Mouse (Mus musculus) CD4-positive, CD25-positive, alpha-beta regulatory T cell, adult 2 months (primary cell): ENCODE results near the gene Btbd2.

Source experiments
- DNase-seq: peaks from one replicate; pipeline ENCODE4 v3.0.0-alpha.2; 2012; ENCODE audit warnings: low read depth, low spot score

Btbd2 gene

DNA sequence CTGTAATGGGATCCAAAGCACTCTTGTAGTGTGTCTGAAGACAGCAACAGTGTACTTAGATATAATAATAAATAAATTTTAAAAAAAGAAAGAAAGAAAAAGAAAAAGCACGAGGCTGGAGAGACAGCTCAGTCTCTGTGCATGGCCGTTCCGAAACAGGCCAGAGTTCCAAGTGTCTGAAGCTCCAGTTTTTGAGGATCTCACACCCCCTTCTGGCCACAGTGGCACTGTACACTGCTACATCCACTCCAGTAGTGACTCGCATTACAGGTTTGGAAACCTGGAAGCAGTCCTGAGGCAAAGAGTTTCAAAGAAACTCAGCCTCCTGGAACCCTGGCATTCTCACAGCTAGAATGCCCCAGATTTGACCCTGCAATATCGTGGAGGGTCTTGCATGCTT is 31.0 kb upstream of the Btbd2 start:
- peak; percentile 86 for DNase-seq

DNA sequence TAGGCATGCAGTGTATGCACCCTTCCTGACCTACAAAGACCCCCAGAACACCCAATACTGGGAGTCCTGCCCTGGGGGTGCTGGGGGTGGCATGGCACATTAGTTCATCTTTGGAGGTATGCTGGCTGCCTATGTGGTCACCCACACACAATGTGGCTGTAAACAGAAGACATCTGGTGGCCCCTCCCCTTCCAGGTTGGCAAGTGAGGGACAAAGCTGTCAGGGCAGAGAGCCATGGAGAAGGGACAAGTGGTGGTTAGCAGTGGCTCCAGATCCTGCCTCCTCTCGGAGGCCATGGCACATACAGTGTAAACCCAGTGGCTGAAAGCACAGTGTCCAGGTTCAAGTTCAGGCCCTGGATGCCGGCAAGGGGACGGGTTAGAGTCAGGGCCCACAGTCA is 29.7 kb upstream of the Btbd2 start:
- DNase-seq: no peak

DNA sequence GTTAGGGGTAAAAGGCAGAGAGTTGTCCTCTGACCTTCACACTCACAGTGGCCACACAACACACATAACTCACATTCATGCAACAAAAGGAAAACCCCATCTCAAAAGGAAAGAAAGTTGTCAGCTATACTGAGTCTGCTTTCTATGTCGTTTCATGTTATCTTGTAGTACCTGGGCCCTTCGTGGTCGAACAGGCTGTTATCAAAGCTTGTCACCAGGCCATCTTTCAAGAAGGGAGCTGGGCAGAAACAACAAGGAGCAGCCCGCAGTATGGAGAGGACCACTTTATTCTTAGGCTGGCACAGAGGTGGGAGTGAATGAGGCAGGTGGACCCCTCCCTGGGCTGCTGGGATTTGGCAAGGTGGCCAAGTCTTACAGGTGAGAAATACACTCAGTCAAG is 28.1 kb upstream of the Btbd2 start:
- DNase-seq: no peak

DNA sequence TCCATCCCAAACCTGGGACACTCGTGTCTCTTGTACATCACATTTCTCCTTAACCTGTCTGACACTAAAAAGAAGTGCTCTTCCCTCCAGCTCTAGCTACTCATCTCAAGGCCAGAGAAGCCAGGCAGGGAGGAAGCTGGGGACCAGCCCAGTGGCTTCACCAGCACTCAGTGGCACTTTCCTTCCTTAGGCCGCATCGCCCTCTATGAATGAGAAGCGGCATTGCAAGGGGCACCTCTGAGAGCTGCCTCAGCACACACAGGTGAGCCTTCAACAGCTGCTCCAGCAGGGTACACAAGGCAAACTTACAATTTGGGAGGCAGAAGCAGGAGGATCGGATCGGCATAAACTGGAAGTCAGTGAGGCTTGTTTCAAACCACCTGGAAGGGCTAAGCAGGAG is 27.3 kb upstream of the Btbd2 start:
- DNase-seq: peak; percentile 89

DNA sequence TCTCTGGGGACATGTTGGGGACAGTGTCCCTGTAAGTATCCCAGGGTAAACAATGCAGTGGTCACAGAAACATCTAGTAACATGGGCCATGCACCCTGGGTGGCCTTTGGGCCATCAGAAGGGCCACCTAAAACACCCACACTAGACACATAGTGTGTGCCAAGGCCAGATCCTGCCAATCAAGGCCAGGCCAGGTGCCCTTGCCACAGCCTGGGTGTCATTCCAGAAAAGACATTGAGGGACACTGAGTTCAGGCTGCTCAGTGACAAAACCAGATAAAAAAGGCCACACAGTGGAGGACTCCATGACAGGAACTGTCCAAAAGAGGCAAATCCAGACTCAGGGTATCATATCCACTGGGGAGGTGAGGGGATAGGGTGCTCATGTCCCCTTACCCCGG is 26.8 kb upstream of the Btbd2 start:
- DNase-seq: no peak

DNA sequence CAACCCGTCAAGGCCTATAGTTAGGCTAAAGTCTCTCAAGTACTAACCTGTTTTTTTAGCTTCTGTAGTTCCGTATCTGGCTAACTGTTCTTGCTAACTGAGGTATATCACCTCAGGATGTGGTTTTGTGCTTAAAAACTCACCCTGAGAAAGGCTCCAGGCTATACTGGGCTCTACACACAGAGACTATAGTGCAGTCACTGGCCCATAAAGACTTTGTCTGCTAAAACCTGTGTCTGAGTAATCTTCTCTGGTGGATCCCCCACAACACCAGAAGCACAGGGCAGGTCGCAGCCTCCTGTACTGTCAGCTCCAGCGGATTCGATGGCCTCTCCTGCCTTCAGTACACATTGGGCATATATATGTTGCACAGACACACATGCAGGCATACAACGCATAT is 25.1 kb upstream of the Btbd2 start:
- DNase-seq: peak; percentile 75

DNA sequence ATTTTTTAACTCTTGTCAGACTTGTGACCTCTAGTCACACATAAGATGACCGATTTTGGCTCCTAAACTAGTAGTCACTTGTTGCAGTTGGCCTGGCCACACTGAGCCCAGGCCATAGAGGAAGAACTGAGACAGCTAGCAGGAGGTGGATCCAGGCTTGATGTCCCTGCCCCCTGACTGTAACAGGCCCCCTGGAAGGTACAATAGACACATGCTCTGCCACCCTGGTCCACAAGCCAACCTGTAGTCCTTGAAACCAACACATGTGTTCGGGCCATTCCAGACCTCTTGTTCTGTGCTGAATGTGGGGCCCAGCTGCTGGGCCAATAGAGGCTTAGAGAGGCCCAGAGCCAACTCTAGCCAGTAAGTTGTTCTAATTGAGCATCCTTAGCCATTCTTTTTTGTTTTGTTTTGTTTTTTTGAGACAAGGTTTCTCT is 23.4 kb upstream of the Btbd2 start:
- DNase-seq: no peak

DNA sequence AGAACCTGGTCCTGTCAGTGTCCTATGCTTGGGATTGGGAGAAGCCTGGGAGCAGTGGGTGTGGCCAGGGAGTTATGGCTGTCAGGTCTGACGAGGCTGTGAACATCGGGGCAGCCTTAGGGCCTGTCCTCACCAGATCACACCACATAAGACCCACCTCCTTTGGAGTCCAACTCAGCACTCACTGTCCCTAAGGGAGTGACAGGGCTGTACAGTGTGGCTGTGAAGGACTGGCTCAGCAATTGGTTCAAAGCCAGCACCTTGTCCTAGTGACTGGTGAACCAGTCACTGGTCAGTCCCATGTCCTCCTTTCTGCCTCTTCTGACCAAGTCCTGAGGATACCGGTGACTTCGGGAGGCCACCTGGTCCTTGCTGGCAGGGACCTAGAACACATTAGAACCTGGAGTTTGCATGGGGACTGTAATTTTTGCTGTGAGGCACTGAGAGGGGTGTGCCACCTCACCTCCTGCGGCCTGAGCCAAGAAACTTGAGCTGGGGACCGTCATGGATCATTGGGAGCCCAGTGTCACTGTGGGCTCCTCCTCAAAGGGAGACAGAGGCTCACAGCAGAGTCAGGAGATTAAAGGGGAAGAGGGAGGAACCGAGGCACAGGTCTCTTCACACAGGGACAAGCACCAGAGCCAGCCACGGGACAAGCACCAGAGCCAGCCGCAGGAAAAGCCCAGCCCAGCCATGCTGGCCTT is 22.8 kb upstream of the Btbd2 start:
- DNase-seq: no peak

DNA sequence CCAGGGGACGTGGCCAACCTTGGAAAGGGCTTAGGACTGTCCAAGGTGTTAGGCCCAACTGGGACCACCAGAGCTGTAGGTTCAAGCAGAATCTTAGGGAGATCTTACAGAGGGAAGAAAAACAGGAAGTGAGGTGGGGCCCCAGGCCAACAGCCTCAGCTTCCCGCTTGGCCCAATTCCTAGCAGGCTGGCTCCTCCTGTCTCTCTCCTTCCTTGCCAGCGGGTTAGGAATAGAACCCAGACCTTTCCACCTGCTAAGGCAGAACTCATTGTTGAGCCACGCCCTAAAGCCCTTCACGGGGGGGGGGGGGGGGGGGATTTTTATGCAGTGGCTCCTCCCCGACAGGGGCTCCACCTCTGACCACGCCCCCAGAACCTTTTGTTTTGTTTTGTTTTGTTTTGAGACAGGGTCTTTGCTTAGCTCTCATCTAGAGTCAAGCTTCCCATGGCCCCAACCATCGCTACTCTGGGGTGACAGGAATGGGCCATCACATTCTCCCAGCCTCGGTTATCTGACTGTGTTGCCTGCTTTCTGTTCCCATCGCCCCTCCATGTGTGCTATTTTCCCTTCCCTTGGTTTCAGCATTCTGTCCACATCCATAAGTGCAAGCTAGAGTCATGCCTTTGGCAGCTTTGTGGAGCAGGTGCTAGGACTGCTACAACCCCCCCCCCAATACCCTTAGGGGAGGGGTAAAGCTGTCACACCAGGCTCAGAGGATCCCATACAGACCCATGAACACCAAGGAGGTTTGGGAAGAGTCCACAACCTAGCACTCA is 21.9 kb upstream of the Btbd2 start:
- DNase-seq: peak; percentile 68

DNA sequence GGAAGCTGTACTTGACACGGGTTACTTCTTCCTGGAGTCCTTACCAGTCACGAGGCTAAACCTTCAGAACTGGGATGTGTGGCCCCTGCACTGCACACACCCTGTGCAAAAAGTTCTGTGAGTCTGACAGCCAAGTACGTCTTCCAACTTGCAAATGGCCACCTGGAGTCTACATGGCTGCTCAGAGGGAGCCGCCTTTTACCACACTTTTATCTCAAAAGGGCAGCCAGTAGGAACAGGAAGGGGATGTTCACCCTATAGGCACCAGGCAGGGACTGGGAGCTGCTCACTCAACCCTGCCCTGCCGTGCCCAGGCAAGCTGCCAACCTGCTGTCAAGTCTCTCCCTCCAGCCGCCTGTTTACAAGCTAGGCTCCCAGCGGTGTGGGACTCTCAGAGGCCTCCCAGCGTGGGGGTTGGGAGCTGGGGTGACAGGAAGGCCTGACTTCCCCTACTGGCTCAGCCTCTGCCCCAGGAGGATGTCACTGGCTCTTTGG is 21.1 kb upstream of the Btbd2 start, which contains the start of gene Mknk2:
Mknk2 (minus strand) TSS at position 171 of the 495 bp plus-strand sequence.
- DNase-seq: peak; percentile 92

DNA sequence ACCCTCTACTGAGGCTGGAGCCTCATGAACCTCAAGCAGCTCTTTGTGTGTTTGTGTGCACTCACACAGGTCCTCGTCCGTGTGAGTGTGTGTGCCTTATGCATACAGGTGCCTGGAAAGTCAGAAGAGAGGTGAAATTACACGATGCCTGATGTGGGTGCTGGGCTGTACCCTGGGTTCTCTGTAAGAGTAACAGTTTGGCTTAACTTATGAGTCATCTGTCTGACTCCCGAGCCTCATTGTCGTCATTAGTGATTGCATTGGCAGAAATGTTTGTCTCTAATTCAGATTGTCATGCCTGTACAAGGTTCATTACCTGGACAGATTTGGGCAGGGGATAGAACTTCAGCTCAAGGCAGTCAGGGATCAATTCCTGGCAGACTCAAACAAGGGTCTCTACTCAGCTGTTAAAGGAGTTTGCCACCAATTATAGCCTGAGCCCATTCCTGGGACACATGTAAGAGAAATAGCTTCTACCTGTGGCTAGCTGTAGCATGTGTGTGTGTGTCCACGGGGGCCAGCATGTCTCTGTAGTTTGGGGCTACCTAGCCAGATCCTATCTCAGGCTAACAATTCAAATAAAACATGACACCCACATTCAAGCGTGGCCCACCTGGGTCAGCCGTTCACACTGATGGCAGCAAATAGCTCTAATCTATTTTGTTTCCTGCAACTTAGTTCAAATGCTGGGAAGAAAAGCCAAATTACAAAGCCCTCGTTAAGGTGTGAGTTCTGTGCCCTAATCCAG is 20.4 kb upstream of the Btbd2 start:
- DNase-seq: peak; percentile 87

DNA sequence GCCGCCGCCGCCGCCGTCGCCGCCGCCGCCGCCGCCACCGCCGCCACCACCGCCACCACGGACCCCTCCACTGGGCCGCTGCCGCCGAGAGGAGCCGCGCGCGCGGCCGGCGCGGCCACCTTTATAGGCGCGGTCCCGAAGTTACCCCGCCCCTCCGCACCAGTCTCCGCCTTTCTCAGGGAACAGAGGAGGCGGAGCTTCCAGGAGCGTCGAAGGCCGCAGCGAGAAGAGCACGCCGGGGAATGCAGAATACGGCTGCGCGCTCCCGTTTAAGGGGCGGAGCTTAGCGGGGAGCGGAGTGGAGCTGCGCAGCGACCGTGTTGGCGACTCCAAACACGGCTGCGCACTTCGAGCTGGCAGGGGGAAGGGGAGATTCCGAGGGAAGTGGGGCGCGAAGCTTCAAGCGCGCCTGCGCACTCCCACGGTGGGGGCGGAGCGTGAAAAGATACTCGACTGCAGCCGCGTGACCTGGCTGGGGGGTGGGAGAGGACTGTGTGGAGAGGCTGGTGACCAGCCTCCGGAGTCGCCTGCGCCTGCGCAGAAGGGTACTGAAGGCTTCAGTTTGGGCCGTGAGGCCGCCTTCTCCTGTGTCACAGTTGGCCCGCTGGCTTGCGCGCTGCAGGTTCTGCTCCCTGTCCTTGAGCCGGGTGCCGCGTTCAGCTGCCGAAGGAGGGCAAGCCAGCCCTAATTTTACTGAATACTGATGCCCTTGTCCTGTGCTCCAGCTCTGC is 19.5 kb upstream of the Btbd2 start:
- peak; percentile 100 for DNase-seq

DNA sequence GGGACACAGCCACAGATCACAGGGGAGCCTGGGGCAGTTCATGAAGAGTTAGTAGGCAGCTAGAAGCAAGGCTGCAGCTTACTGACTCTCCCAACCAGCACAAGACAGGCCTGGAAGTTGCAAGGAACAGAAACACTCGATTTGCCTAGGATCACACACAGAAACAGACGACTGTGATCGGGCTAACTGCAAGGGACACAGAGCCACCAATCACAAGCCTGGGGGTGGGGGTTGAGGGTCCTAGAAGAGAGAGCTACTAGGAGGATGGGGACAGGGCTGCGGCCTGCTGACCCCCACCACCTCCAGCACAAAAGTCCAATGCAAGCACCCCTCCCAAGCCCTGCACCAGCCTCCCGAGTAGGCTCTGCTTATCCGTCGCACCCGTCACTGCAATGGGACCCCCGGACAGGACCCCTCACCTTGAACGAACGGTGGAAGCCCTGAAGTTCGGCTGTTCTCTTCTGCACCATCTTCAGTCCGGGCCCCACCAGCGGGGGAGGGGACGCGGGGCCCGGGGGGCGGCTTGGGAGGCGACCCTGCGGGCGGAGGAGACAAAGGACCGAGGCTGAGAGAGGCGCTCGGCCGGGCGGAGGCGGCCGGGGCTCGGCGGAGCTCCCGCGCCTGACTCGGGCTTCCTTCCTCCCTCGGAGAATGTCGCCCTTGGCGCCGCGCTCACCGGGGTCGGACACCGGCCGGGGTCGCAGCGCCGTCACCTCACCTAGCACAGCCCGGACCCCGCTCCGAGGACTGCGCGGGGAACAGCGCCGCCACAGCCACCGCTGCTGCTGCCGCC is 18.7 kb upstream of the Btbd2 start:
- DNase-seq: no peak

DNA sequence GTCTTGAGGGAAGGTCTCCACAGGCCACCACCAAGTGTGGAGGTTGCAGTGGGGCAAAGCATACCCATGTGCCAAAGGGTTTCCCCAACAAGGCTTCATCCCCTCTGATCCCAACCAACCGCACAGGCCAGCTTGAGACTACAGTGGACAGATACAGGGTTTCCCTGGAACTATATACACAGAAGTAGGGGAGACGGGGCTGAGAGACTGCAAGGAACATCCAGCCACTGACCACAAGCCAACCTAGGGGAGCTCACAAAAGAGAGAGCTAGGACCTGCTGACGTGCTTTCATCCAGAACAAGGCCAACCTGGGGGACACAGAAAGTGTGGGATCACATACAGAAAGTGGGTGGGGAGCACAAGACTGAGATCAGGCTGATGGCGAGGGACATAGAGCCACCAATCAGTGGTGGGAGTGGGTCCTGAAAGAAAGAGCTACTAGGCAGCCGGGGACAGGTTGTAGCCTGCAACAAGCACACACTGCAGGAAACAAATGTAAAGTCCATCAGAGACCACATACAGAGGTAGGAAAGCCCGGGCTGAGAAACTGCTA is 18.1 kb upstream of the Btbd2 start:
- DNase-seq: no peak

DNA sequence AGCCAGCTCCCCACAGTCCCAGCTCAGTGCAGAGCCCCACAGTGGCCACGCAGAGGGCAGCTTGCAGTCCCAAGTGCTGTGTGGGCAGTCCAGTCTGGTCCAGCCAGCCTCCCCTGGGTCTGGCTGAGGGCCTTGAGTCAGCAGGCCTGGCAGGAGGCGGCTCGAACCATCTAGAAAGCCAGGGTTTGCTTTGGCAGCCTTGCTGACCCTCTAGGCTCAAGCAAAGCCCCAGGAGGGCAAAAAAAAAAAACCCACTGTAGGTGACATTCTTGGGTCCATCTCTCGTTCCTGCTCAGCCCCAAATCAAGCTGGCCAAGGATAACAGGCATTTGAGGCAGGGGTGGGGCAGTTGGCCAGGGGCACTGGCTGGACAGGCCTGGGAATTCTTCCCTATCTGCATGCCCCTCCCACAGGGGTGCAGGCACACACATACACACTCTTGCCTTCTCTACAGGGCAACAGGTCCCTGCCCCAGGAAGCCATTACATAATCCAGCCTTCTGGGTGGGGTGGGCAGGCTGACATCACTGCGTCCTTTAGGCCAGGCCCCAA is 17.4 kb upstream of the Btbd2 start:
- DNase-seq: no peak

DNA sequence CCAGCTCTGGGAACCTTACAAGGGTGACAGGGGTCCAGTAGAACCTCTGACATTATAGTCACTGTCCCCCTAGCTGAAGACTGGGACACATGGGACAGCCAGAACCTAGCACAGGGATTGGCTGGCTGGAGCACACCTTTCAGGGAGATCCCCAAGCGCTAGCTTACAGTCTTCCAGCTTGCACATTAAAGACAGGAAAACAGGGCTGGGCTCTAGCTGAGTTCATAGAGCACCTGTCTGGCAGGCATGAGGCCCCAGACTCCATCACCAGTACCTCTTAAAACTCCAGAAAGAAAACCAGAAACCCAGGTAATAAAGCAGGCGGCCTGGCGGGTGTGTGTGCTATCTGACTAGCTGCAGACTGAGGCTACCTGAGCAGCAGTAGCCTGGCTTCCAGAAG is 16.8 kb upstream of the Btbd2 start:
- DNase-seq: no peak

DNA sequence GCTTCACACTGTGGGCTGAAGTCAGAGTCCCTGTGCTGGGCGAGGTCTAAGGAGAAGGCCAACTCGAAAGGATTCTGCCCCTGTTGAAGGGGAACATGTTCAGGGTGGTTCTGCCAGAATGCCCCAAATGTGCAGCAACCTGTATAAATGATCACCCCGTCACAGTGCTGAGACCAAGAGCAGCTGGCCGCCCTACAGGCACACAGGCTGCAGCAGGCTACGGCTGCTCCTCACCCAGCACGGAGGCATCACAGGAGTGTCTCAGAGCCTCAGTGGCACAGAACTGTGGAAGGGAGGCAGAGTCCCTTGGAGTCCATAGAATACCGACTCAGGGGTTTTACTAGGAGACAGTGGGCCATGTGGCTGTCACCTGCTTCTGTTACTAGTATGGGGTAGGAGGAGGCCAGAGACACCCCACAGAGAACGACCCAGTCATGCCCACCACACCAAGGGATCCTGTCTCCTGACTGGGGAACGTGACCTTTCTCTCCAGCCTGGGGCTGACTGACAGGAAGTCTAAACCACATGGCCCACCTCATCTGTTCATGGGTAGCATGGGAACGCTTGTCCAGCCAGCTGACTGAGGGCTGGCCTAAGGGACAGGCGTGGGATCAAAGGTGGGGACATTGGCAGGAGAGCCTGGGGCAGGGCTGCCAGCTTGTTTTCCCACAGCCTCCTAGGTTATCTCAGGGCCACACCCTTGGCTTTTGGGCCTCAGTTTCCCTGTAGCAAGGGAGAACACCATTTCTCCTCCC is 15.2 kb upstream of the Btbd2 start:
- DNase-seq: no peak

DNA sequence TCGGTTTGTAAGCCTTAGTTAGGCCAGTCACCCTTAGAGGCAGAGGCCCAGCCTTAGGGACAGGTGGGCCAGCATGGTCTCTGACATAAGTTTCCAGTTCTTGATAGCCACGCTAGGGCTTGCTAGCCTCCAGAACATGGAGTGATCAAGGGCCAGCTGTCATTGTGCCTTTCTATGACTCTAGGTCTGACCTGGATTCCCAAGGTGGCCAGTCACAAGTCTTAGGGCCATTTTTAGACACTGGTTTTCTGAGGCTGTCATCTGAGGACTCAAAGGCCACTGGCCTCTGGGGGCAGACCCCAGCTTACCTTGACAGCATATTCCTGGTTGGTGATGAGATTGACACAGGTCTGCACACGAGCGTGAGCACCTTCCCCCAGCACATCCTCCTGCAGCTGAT is 14.4 kb upstream of the Btbd2 start:
- DNase-seq: no peak

DNA sequence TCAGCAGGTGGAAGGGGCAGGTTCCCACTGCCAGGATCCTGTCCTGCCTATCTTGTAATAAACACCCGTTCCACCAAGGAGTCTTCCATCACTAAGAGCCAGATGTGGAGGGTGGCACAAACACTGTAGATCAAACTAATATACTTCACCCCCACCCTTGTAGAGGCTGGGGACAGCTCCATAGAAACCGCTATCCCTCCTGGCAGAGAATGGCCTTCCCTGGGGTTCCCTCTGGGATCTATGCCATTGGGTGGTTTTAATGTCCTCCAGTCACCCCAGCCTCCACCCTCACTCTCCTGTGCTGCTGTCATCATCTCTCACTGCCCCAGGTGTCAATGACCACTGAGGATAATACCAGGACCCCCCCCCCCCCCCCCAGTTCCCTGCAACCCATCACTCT is 13.7 kb upstream of the Btbd2 start:
- no peak for DNase-seq
